Mouse (Mus musculus) thymus, postnatal 0 days (tissue): ENCODE measurements around the gene Celf2. TPM values are rescaled to one million over a fixed set of nuclear protein-coding genes. Genes with fewer than 3 reads are reported as not detected.

ENCODE experiments used
- DNase-seq: peaks from one replicate; pipeline ENCODE4 v3.0.0-alpha.2; 2015; ENCODE audit warnings: low spot score
- polyA plus RNA-seq: library from polyadenylated mRNA; unstranded; fragments of >200 nt; fragmentation: Nextera tagmentation; extraction: Ambion mirVana; gene quantifications from 2 replicates; pipeline ENCODE4 v1.2.1, GENCODE M21; 2015

Gene Celf2
- polyA plus RNA-seq, 1 experiment from 2014 or later = 184 TPM

DNA sequence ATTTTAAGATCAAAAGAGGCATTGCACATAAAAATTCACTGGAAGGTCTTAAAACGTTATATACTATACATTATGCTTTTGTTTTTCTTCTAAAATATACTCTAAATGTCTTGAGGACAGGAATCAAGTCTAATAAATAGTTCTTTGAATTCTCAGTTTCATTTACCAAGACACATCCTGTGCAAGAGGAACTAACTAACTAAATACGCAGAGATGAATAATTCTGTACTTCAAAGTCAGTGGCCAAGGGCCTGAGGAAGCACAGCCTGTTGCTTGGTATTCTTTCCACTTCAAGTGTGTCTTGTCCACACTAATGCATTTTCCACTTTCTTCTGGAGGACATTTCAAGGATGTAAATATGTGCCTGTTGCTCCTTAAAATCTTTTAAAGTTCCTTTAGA is 766.2 kb downstream of the Celf2 start:
- DNase-seq = no peak

DNA sequence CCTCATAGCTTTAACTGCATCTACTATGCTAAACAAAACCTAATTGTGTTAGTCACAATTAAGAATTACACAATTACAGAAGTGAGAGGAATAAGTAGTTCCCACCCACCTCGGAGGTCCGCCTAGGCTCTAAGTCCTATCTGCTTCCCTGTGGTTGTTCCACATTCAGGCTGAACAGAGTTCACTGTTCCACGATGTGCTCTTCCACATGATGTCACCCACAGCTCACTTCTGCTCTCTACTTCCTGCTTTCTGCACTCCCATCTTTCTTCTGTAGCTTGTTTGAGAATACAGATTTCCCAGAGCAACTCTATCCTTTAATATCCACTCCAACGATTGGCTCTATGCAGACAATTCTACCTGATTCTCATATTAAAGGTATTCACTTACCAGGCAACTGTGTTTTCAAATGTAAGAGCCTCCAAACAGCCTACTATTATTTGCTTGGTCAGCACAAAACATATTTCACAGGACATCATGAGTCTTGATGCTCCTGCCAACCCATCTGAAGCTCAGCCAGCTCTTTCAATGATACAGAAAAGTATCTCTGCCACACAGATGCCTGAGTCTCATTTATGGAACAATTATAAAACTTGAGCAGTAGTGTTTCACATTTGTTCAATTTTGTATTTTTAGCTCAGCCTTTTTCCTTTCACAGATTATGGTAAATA is 769.2 kb downstream of the Celf2 start:
- DNase-seq = no peak

DNA sequence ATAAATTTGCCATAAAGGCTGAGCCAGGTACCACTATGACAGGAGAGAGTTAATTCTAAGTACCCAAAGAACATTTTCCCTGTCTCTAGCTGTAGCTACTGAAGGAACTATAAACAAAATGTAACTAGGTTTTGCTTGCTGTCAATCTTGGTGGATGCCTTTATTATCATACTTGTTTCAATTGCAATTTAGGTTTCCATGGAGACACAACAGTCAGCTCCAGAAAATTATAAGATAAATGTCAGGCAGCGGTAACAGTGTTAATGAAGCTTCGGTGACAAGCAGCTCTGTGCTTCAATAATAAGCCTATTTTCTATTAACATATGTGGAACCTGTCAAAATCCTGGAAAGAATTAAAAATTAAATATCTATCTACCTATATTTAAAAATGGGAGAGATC is 777.3 kb downstream of the Celf2 start:
- no peak for DNase-seq

DNA sequence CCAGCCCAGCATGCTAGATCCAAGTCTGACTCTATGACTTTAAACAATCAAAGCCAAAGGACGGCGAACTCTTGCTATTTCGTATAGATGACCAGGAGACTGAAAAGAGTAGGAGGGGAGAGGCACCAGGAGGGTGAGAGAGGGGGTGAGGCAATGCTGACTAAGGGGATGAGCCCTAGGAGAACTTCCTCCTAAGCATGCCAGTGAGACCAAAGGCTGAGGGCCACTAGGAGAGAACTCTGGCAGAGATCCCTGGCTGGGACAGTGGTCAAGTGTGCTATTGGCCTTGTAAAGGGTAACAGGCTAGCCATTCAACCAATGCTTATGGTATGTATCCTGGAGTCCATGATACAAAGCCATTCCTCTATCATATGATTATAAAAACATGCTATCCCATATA is 778.5 kb downstream of the Celf2 start:
- no peak for DNase-seq

DNA sequence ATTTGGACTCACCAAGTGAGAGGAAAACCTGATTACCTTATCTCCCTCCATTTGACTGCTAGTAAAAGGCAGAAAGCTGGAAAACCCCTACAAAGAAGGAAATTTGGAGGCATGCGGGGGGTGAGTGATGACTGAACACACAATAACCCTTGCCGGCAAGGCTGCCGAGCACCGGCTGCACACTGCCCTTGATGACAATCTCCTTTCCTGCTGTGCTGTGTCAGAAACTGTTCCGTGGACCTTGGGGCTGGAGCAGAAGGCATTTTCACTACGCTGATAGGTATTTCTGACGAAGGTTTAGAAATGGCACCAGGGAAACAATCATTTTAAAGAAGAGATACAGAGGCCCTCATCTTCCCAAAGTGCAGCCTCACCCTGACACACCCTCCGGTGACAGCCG is 779.4 kb downstream of the Celf2 start:
- DNase-seq = no peak

DNA sequence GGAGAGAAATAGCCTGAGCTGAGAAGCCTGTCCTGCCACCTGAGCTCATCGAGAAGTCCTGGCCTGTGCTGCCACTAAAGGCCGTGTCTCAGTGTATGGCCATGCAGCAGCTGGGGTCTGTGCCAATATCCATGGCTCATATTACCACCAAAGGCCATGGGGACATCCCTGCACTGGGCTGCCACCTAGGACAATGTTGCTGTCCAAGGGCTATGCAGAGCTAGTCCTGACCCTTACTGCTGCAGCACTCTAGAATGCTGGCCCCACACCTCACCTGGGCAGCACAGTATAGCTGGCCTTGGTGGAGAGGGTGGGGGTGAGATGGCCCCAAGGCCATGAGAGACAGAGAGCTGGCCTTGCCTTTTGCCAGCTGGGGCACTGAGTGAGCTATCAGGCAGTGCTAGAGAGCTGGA is 780.5 kb downstream of the Celf2 start:
- no peak for DNase-seq

DNA sequence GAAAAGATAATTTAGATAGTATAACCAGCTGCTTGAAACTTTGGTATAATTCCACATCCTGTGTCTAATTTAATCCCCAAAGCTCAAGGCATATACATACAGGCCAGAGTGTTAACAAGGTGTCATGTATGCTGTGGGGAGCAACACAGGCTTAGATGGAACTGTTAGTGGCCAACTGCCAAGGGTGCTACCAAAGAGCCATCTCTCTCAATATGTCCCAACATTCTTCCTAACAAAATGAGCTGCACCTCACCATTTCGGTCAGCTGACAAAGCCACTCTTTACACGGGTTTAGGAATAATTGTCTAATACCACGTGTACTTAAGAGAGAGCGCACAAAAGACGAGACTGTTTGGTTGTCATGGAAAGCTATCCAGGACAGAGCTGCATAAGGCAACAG is 782.0 kb downstream of the Celf2 start:
- no peak for DNase-seq

DNA sequence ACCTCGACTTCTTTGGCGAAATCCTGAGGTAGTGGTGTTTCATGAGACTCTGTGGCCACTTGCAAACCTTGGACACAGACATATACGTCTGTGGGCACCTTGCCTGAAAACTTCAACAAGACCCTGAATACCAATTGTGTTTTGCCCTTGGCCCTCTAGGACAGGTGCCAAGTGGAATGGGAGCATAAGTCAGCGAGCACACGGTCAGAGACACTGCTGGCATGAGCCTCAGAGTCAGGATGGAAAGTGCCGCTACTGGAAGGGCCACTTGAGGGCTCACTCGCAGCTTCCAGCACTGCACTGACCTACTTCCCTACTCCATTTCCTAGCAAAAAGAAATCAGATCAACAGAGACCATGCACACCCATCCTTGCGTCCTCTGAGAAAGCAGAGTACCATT is 783.3 kb downstream of the Celf2 start:
- no peak for DNase-seq

DNA sequence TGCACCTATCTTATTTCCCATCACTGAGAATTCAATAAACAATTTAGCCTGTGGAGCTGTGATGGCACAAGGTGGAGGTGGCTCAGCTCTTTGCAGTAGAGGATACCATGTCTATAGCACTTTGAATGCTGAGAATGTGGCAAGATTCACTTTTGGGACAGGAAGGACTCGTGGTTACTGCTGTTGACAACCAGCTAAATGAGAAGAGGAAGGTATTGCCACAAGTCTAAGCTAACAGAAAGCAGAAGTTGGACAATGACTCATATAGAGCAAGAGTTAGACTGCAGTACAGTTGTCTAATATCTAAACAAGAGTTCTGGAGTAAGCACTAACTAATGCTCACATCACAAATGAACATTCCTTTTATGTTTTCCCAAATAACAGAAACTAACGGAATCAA is 785.8 kb downstream of the Celf2 start:
- peak; percentile 43 for DNase-seq

DNA sequence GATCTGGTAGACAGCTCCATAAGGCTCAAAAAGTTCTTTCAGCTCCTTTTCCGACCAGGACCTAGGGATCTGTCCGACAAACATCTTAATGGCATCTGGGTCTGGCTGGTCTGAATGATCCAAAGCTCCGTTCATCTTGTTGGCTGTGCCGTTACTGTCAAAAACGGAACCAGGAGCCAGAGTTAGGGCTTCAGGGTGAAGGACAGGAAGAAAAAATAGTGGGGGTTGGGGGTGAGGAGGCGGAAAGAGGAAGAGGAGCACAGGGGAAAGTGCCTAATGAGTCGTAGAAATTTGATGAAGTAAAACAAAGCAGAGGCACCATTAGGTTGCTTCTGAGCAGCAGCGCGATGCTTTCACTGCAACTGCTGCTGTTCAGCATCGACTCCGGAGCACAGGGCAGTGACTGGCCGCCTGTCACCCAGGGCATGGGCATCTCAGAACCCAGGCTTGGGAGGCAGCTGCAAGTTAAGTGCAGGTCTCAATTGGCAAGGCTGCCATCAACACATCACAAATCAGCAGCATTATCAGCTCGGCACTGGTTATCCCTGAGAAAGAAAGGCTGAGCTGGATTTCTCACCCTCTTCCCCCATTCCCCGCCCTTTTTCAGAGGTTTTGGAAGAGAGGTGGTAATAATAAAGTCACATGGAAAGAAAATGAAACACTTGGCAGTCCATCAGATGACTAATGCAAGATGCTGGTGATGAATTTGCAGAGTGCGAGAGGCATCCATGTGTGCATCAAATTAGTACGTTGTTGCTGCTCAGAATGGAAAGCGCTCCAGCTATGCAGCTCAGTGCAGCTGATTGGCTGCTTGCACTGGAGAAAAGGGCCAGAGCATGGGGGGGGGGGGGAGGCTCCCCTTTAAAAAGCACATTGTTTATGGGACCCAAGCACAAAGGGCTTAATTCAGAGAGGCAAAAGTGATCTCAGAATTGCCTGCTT is 787.6 kb downstream of the Celf2 start:
- peak; percentile 59 for DNase-seq

DNA sequence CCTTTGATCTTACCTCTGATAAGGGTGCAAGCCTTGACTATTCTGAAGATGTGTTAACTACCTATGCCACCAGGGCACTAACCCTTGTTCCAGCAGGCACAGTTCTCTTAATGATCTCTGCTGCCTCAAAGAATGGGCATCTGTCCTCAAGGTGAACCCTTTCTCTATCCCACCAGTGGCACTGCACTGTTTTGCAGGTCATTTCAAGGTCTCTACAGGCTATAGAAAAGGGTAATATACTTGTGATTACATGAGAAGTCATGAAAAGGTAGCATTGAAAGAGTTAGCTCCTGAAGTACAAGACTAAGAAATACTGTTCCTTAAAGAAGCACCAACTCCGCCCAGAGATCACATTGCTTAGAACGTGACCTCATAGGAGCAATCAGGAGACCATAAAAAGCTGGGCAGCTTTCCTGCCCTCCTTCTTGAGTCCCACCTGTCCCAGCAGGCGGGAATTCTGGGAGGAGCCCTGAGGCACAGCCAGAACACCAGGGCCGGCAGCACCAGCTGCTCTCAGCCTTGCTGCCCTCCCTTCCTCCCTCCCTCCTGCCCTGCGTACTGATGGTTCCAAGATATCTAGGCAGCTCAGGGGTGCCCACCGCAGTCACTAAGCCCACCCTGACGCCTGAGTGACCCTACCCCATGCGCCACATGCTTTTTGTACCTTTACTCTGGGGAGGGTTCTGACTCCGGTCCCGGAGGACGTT is 788.5 kb downstream of the Celf2 start:
- peak; percentile 78 for DNase-seq

DNA sequence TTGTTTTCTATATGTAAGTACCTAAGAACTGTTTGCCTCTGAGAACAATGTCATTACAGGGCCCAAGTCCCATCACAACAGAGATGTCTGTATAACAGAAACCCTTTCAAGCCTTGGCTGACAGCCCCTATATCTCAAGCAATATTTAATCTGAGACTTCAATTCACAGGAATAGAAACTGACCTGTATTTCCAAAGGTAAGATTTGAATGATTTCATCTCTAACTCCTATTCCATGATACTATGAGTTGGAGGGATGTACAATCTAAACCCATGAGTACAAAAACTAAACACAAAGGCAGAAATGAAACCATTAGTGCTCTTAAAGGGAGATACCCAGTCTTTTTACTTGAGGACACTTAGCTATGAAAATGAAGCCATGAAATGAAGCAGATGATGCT is 790.5 kb downstream of the Celf2 start:
- no peak for DNase-seq

DNA sequence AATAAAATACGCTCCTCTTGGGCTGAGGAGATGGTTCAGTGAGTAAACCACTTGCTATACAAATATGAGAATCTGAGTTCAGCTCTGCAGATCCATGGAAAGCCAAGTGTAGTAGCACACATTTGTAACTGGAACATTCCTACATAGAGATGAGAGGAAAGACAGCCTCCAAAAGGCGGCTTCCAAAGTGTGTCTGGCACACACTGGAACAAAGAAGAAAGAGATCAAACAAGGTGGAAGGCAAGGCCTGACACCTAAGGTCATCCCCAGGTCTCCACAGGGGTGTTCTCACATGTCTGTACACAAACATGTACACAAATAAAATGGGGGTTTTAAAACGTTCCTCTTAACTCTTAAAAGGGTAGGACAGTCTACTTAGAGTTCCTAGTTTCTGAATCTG is 791.4 kb downstream of the Celf2 start:
- DNase-seq = no peak

DNA sequence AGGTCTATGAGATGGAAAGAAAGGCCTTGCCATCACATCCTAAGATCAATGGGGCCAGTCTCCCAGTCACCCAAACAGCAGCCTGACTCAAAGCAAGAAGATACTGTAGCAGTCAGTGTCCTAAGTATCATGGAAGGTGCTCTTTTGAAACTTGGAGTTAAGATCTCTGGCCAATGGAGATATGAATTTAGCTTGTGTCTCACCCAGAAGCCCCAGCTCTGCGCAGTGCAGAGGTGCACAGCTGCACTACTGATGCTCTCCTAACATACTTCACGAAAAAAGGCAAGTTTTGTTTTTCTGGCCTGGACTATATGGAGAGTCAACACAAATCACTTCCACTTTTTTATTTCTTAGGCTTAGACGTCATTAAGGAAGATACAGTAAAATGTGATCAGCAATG is 793.8 kb downstream of the Celf2 start:
- DNase-seq = no peak

DNA sequence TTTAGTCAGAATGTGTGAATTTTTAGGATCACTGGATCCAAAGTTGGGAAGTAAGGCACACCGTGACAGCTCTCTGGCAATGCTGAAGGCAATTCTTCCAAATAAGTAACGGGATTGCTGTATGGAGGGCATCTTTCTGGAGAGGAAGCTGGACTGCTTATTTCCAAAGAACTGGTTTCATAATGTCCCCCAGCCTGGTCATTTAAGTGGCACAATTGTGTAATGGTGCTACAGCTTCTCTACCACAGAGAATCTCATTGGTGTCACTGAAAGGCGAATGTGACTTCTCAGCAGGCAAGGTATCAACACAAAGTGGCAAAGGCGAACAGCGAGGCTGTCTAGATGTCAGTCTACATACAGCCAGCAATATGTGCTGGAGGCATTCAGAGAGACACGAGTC is 795.8 kb downstream of the Celf2 start:
- no peak for DNase-seq

DNA sequence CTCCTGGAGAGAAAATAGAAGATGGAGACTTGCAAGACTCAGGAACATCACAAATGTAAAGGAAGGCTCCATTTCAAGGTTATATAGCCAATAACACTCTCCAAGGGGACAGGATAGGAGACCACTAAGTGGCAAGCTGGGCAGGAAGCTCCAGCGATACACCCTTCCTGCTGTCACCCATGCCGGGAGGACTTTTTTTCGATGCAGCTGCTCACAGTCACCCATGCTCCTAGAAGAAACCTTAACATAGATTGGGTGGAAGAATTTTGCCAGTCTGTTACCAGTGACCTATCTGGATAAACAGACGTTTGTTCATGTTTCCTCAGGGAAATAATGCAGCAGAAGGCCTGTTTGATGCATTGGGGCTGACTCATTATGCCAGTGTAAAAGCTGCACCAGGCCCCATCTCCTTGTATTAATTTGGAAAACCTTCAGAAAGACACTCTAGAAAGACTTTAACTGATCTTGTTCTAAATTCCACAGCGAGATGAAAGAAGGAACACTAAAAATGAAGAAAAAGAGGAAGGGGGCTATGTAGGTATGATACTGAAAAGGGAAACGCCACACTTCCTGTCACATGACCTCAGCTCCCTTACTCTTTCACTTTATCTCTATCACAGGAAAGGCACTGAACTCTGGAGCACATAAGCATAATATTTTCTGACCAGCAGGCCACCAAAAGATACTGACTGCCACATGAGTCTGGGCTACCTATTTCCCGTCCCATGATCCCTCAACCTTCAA is 798.5 kb downstream of the Celf2 start:
- peak; percentile 64 for DNase-seq

DNA sequence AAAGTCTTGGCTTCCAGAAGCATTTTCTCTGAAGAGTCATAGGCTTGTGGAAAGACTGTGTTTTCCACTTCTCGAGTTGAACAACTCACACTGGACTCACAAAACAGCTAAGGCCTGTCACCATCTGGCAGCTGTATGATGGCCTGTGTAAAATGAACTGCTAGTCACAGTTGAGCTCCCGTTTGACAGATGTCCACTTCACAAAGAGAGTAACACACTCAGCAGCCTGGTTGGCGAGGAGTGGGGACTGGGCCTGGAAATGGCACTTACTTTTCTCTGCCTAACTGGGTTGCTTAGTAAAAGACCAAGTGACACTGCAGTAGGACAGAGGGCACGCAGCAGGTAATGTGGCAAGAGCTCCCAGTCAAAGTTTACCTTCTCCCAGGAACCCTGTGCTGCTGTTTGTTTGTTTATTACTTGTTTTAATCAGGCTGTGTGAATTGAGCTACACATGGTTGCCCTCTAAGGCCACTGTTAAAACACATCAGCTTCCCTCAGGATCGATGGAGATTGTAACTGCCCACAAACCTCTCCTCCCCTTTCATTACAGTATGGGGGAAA is 801.3 kb downstream of the Celf2 start:
- DNase-seq = no peak

DNA sequence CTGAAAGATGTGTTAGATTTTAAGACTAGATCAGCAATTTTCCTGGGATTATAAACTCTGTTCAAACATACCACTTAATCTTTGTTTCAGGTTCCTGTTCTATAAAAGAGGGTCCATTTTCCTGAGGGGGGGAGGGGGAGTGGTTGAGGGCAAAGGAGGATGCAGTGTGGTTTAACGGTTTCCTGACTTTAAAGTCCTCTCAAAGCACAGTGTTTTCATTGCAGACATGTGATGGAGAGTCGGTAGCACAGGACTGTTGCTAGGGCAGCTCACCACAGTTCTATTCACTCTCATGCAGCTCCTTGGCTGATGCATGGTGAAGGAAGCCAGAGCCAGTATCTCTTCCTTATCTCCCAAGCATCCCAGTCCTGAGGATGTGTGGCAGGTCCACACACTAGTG is 802.1 kb downstream of the Celf2 start:
- DNase-seq = peak; percentile 90

DNA sequence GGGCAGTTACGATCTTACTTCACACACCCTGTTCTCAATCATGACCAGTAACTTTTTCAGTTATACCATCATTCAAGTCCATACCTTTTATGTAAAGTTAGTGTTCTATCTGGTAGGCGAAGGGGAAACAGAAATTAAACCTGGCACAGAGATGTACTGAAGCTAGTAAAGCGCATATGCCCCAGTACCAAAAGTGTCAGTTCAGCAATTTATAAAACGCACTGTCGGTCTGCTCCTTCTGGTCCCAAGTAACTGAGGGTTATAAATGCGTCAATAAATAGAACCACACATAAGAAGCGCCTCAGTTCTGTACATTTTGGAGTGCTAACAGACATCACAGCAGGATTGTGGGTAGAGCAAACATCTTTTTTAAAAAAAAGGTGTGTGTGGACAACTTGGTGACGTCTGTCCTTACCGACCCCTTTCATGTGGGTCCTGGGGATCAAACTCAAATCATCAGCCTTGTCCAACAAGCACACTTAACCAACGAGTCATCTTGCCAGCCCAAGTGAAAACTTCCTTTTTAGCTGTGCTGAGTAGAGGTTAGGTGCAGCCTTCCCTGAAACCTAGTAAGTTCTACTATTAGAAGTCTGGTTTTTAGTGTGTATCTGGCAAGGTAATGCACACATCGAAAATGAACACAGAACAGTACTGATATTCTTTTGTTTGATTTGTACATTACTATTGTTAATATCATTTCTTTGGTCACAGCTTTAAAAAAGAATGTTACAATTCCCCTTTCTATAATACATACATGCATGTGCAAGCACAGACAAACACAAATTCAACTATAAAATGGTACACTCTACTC is 803.2 kb downstream of the Celf2 start:
- DNase-seq = peak; percentile 51

DNA sequence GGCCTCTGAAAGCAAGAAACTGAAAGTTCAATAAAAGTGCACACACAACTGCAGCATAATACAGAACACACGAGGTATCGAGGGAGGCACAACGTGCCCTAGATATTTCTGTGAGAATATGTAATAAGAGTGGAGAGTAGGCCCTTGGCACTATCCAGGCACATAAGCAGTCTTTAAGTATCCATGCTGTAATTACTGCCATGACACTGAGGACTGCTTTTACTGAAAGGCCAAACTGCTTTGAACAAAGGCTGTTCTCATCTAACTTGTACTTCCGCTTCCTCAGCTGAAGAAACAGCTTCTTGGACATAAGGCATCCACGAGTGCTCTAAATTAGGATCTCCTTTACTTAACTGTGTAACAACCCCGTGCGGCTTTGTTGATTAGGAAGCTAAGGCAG is 803.9 kb downstream of the Celf2 start:
- no peak for DNase-seq
